Mouse (Mus musculus) liver, adult 2 months (tissue): ENCODE measurements around the gene Ddo. TPM values are rescaled to one million over a fixed set of nuclear protein-coding genes. Genes with fewer than 3 reads are reported as not detected.

Source experiments
- DNase-seq: peaks from one replicate; pipeline ENCODE4 v3.0.0-alpha.2; 2011; ENCODE audit warnings: low read depth, low spot score; ENCODE audit errors: extremely low read depth
- H3K27ac ChIP-seq: fragments of 200-500 bp; replicated peaks from 2 replicates; pipeline ENCODE4 v1.5.1; 2012; ENCODE audit warnings: low read depth, mild to moderate bottlenecking, control low read depth, inconsistent platforms, low read length; ENCODE audit not compliant: insufficient read depth
- H3K27me3 ChIP-seq: fragments of 200-500 bp; 2 replicates; pipeline ENCODE4 v1.6.1; 2012; ENCODE audit warnings: mild to moderate bottlenecking, moderate library complexity, low read length, inconsistent platforms; ENCODE audit not compliant: control insufficient read depth, insufficient read depth
- H3K36me3 ChIP-seq: fragments of 200-500 bp; 2 replicates; pipeline ENCODE4 v1.6.1; 2012; ENCODE audit warnings: low read length, inconsistent platforms; ENCODE audit not compliant: control insufficient read depth, insufficient read depth
- H3K4me1 ChIP-seq: fragments of 200-500 bp; 2 replicates; pipeline ENCODE4 v1.6.1; 2011; ENCODE audit warnings: low read length; ENCODE audit not compliant: control insufficient read depth, insufficient read depth
- H3K4me3 ChIP-seq: fragments of 200-500 bp; 2 replicates; pipeline ENCODE4 v1.5.1; 2011; ENCODE audit warnings: low read depth, mild to moderate bottlenecking, control low read depth, low read length, moderate library complexity; ENCODE audit not compliant: insufficient read depth
- H3K79me2 ChIP-seq: fragments of 200-500 bp; 2 replicates; pipeline ENCODE4 v1.6.1; 2012; ENCODE audit warnings: inconsistent platforms, mild to moderate bottlenecking, low read length, moderate library complexity; ENCODE audit not compliant: control insufficient read depth, insufficient read depth
- H3K9ac ChIP-seq: fragments of 200-500 bp; 2 replicates; pipeline ENCODE4 v1.6.1; 2012; ENCODE audit warnings: low read depth, mild to moderate bottlenecking, control low read depth, inconsistent platforms, low read length
- CTCF ChIP-seq: fragments of 200-500 bp; IDR thresholded peaks from 2 replicates; pipeline ENCODE4 v1.5.1; 2011; ENCODE audit warnings: low read depth, low read length, control low read depth
- POLR2A ChIP-seq: fragments of 200-500 bp; IDR thresholded peaks from 2 replicates; pipeline ENCODE4 v1.6.1; 2011; ENCODE audit warnings: low read length, control low read depth; ENCODE audit not compliant: insufficient read depth; ENCODE audit errors: extremely low read depth
- WGBS: fragments of 180-500 bp; shearing (Covaris S2); methylation state at CpG from one replicate; pipeline ENCODE4 v1.1.7; 2018; 5-methylcytosine and 5-hydroxymethylcytosine counted together
- polyA plus RNA-seq: library from polyadenylated mRNA; depleted of rRNA; stranded (reverse); fragments of >200 nt; gene quantifications from 2 replicates; pipeline ENCODE4 v1.2.3, GENCODE M21; 2012; rRNA removed
- total RNA-seq: library from RNA; depleted of rRNA; stranded (reverse); fragments of >200 nt; gene quantifications from 2 replicates; pipeline ENCODE4 v1.2.3, GENCODE M21; 2014; rRNA removed

The Ddo gene
- total and polyA plus RNA-seq, 2 experiments: 19.0 to 21.3 TPM

GRCm38 (mm10) chr10:40726989-40727388 is 97.2 kb downstream of the Ddo start:
- Histone ChIP-seq H3K36me3 (no peaks in the 10 kb centered on the region), H3K4me3 (no peak overlapping the region), H3K27me3 (no peaks in the 10 kb centered on the region), H3K9ac (no peak overlapping the region), H3K79me2 (no peaks in the 10 kb centered on the region), H3K27ac (no peak overlapping the region), H3K4me1 (no peaks in the 10 kb centered on the region)
- WGBS: 80% methylated on average over 5 of the region's 5 CpGs
- TF ChIP-seq POLR2A (no peak), CTCF (no peak)
- DNase-seq: no peak

DNA sequence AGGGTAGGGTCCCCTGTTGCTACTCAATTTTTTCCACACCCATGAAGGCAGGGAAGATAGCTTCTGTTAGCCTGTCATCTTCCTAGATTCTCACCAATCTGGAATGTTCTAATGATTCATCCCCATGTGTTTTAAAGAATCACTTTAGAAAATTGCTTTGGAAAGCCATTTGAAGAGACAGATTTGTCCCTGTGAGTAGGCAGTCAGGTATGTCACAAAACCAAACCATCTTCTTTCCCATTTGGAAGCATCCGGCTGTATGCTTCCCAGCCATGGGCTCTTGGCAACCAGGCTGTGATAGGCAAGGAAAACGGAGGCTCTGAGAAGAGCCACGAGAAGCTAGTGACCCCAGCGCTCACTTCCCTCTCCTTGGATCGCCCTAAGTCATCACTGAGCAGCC is 100.4 kb downstream of the Ddo start:
- no peak for DNase-seq
- H3K36me3 ChIP-seq: no peaks in the 10 kb centered on the region
- no peak overlapping the region for H3K9ac ChIP-seq
- no peak overlapping the region for H3K27ac ChIP-seq
- no peaks in the 10 kb centered on the region for H3K4me1 ChIP-seq
- H3K27me3 ChIP-seq: no peaks in the 10 kb centered on the region
- WGBS: 78% methylated on average over 5 of the region's 5 CpGs
- H3K4me3 ChIP-seq: no peak overlapping the region
- no peaks in the 10 kb centered on the region for H3K79me2 ChIP-seq
- TF ChIP-seq CTCF (no peak), POLR2A (no peak)

Other genes with a start within 250 kb of the Ddo start
- not detected in 2 replicates for gene Slc22a16, start 59.7 kb upstream of the Ddo start, total RNA-seq
- gene Slc22a16, start 59.7 kb upstream of the Ddo start, polyA plus RNA-seq: not detected in 2 replicates
- gene Mettl24, start 53.3 kb downstream of the Ddo start, total RNA-seq: 0.07 TPM in 1 of 2 replicates, not detected in the other
- 0.09 TPM in 1 of 2 replicates, not detected in the other for gene Mettl24, start 53.3 kb downstream of the Ddo start, polyA plus RNA-seq